9 mouse cellular contexts compared by ENCODE assay signal in the genomic region with DNA sequence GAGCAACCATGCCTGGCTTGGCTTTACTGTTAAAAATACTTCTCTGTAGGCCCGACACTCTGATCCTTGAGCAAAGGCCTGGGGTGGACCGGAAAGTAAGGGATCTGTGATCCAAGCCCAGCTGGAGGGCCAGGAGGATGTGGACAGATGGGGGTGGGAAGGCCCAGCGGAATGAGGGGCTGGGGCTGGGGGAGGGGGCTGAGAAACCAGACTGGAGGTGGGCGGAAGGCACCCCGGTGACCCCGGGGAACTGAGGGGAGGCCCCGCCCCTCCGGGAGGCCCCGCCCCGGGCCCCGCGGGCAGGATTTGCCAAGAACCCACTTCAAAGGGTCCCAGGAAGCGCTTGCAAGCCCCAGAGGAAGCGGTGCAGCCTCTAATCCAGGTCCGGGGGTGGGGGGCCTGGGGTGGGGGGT. TPM values are rescaled to one million over a fixed set of nuclear protein-coding genes. Genes with fewer than 3 reads are reported as not detected.
A peak's percentile ranks its signal among the peaks of the same experiment; 100 is the strongest.
DNase-seq lines count a peak whose midpoint lies in the region; ATAC-seq lines count a peak whose summit lies in the region.
"Had no signal": no experiment of that assay in that cellular context is flagged by ENCODE, and none has a peak within 500 bp of the region (broad histone marks: within the 10 kb centered on the region; RNA-seq: fewer than 3 reads in every experiment).

No protein-coding gene starts in this region.

- no peak for DNase-seq in kidney, postnatal 10 days
- peak; percentile 64 for DNase-seq in liver, embryonic 11.5 days (ENCODE audit: low spot score)
- peak; percentile 40 to 43 for DNase-seq in thymus, adult 18-20 months
- DNase-seq in gastrocnemius, postnatal 10 days = no peak
- no peak for DNase-seq in cerebellum, postnatal 25 days
- DNase-seq: kidney, postnatal 25 days had no signal

- no peak overlapping the region for H3K9ac ChIP-seq in kidney, embryonic 14.5 days (ENCODE audit: low read depth, low read length)
- H3K9ac ChIP-seq in embryonic facial prominence, embryonic 13.5 days = 0 out of 2 replicates have a peak overlapping the region, but pooled peaks have one; percentile 16
- H3K9ac ChIP-seq in liver, embryonic 11.5 days (ENCODE audit: low read depth, low read length) = no peak overlapping the region

- peak overlapping the region; percentile 6; the same call in 1 of the 2 replicates for H3K4me3 ChIP-seq in kidney, embryonic 14.5 days (ENCODE audit: low read length)
- H3K4me3 ChIP-seq in embryonic facial prominence, embryonic 13.5 days = peak overlapping the region; percentile 9
- H3K4me3 ChIP-seq in liver, embryonic 11.5 days (ENCODE audit: low read depth, low read length) = peak overlapping the region; percentile 27

- no peaks in the 10 kb centered on the region for H3K36me3 ChIP-seq in kidney, embryonic 14.5 days (ENCODE audit: control insufficient read depth, insufficient read depth, low read length)
- no peaks in the 10 kb centered on the region for H3K36me3 ChIP-seq in embryonic facial prominence, embryonic 13.5 days
- H3K36me3 ChIP-seq in liver, embryonic 11.5 days (ENCODE audit: control insufficient read depth, insufficient read depth, low read length) = no peaks in the 10 kb centered on the region

- H3K27me3 ChIP-seq in kidney, embryonic 14.5 days (ENCODE audit: control insufficient read depth, insufficient read depth, low read length) = peaks cover 28% of the 10 kb centered on the region
- H3K27me3 ChIP-seq in embryonic facial prominence, embryonic 13.5 days = peaks cover 78% of the 10 kb centered on the region
- H3K27me3 ChIP-seq in liver, embryonic 11.5 days (replicated peaks; ENCODE audit: control insufficient read depth, insufficient read depth, low read length) = peaks cover 80% of the 10 kb centered on the region

- H3K9me3 ChIP-seq in kidney, embryonic 14.5 days (ENCODE audit: control insufficient read depth, low read length) = no peaks in the 10 kb centered on the region
- H3K9me3 ChIP-seq in embryonic facial prominence, embryonic 13.5 days = no peaks in the 10 kb centered on the region
- no peaks in the 10 kb centered on the region for H3K9me3 ChIP-seq in liver, embryonic 11.5 days (ENCODE audit: control insufficient read depth, low read length)

- no peak overlapping the region for H3K27ac ChIP-seq in kidney, embryonic 14.5 days (ENCODE audit: low read depth, low read length)
- no peak overlapping the region for H3K27ac ChIP-seq in embryonic facial prominence, embryonic 13.5 days
- H3K27ac ChIP-seq in liver, embryonic 11.5 days (ENCODE audit: low read depth, low read length) = no peak overlapping the region; the same call in 1 of the 2 replicates

- peak overlapping the region; percentile 25; the same call in 1 of the 2 replicates for H3K4me2 ChIP-seq in kidney, embryonic 14.5 days (replicated peaks; ENCODE audit: low read depth, low read length)
- H3K4me2 ChIP-seq in embryonic facial prominence, embryonic 13.5 days = peak overlapping the region; percentile 43
- H3K4me2 ChIP-seq in liver, embryonic 11.5 days = peak overlapping the region; percentile 48

- WGBS in kidney, embryonic 14.5 days = 4% methylated on average over 10 of the region's 15 CpGs
- WGBS in embryonic facial prominence, embryonic 13.5 days = 5% methylated on average over 14 of the region's 15 CpGs
- 13% methylated on average over 10 of the region's 15 CpGs for WGBS in liver, embryonic 11.5 days

- ATAC-seq in kidney, embryonic 14.5 days (ENCODE audit: low FRiP score, low TSS enrichment) = peak; percentile 16; the same call in 1 of the 2 replicates
- no peak for ATAC-seq in embryonic facial prominence, embryonic 13.5 days (ENCODE audit: insufficient number of reproducible peaks, insufficient read depth, low FRiP score, low TSS enrichment, low read depth)
- peak; percentile 62 for ATAC-seq in liver, embryonic 11.5 days (replicated peaks; ENCODE audit: low FRiP score)
- no peak for ATAC-seq in megakaryocyte, adult 5-6 weeks (ENCODE audit: poor library complexity, severe bottlenecking)

- peaks cover 28% of the 10 kb centered on the region for H3K4me1 ChIP-seq in kidney, embryonic 14.5 days (ENCODE audit: control insufficient read depth, insufficient read depth, low read length)
- H3K4me1 ChIP-seq in embryonic facial prominence, embryonic 13.5 days = peaks cover 48% of the 10 kb centered on the region
- H3K4me1 ChIP-seq in liver, embryonic 11.5 days (replicated peaks; ENCODE audit: control insufficient read depth, insufficient read depth, low read length) = peaks cover 5% of the 10 kb centered on the region

RNA-seq across cellular contexts. Expression of gene Epha2, which starts 5.3 kb away (rescaled TPM):
- 3.7 and 3.9 TPM in 2 replicates for polyA plus RNA-seq in kidney, embryonic 14.5 days (2014; fragmentation: Nextera tagmentation; extraction: Ambion mirVana)
- polyA plus RNA-seq in embryonic facial prominence, embryonic 13.5 days (2015; fragmentation: Nextera tagmentation; extraction: Ambion mirVana) = 2.6 and 4.0 TPM in 2 replicates
- 2.5 and 2.9 TPM in 2 replicates for polyA plus RNA-seq in liver, embryonic 11.5 days (2014; fragmentation: Nextera tagmentation; extraction: Ambion mirVana)
- 1.1 TPM in 2 replicates for total RNA-seq in megakaryocyte, adult 5-6 weeks (2015)
- 1.3 and 2.1 TPM in 2 replicates for total RNA-seq in megakaryocyte, adult 5-6 weeks (2017)
- total RNA-seq in gastrocnemius, postnatal 10 days (2021) = 1 to 10 TPM; 3.9 to 5.9 TPM

RNA-seq across cellular contexts. Expression of gene Arhgef19, which starts 56.5 kb away (rescaled TPM):
- 6.8 and 7.4 TPM in 2 replicates for polyA plus RNA-seq in kidney, embryonic 14.5 days (2014; fragmentation: Nextera tagmentation; extraction: Ambion mirVana)
- 18.9 and 23.3 TPM in 2 replicates for polyA plus RNA-seq in embryonic facial prominence, embryonic 13.5 days (2015; fragmentation: Nextera tagmentation; extraction: Ambion mirVana)
- polyA plus RNA-seq in liver, embryonic 11.5 days (2014; fragmentation: Nextera tagmentation; extraction: Ambion mirVana) = 2.3 and 2.5 TPM in 2 replicates
- total RNA-seq in megakaryocyte, adult 5-6 weeks (2015) = not detected in 2 replicates
- total RNA-seq in megakaryocyte, adult 5-6 weeks (2017) = not detected in 2 replicates
- total RNA-seq in gastrocnemius, postnatal 10 days (2021) = 1 to 10 TPM; 2.6 to 3.2 TPM

Comparison
In these comparisons a context has a peak if more than half of its experiments do, and no peak if none do; other contexts are left out.
1. ATAC-seq: peak in kidney, embryonic 14.5 days (single experiment) and liver, embryonic 11.5 days (single experiment); none in embryonic facial prominence, embryonic 13.5 days (single experiment) and megakaryocyte, adult 5-6 weeks (single experiment).
2. DNase-seq: peak in liver, embryonic 11.5 days (single experiment) and thymus, adult 18-20 months (2 of 2); none in kidney, postnatal 10 days (single experiment), gastrocnemius, postnatal 10 days (single experiment) and cerebellum, postnatal 25 days (0 of 2).
3. Peak in every context shown above with its lines, with median percentiles within 50 percentile points of each other: H3K4me2 ChIP-seq and H3K4me3 ChIP-seq.